In genomic region chr3:136331135-136331534, GRCm38 (mm10) we compare ENCODE assay signal across 16 mouse cellular contexts. TPM values are rescaled to one million over a fixed set of nuclear protein-coding genes. Genes with fewer than 3 reads are reported as not detected.
DNase-seq lines count a peak whose midpoint lies in the region; ATAC-seq and TF ChIP-seq lines count a peak whose summit lies in the region.
"Had no signal": no experiment of that assay in that cellular context is flagged by ENCODE, and none has a peak within 500 bp of the region (broad histone marks: within the 10 kb centered on the region; RNA-seq: fewer than 3 reads in every experiment).

No protein-coding gene starts in this region.

- H3K4me3 ChIP-seq in intestine, embryonic 16.5 days (ENCODE audit: low read length), result no peak overlapping the region
- H3K4me3 ChIP-seq in intestine, postnatal 0 days (ENCODE audit: low read depth, low read length), result no peak overlapping the region
- H3K4me3 ChIP-seq in liver, embryonic 15.5 days (replicated peaks), result no peak overlapping the region
- H3K4me3 ChIP-seq: erythroblast, embryonic 14.5 days; heart, embryonic 12.5 days; limb, embryonic 13.5 days; midbrain, embryonic 12.5 days; neural tube, embryonic 12.5 days had no signal

- no peak overlapping the region for H3K9ac ChIP-seq in intestine, embryonic 16.5 days (ENCODE audit: low read depth, low read length)
- no peak overlapping the region for H3K9ac ChIP-seq in intestine, postnatal 0 days (ENCODE audit: low read depth, low read length)
- H3K9ac ChIP-seq in liver, embryonic 15.5 days, result no peak overlapping the region
- H3K9ac ChIP-seq: heart, embryonic 12.5 days; limb, embryonic 13.5 days; midbrain, embryonic 12.5 days; neural tube, embryonic 12.5 days had no signal

- H3K4me2 ChIP-seq in intestine, embryonic 16.5 days (ENCODE audit: low read depth, low read length), result no peak overlapping the region
- H3K4me2 ChIP-seq in intestine, postnatal 0 days (replicated peaks; ENCODE audit: low read depth), result no peak overlapping the region
- H3K4me2 ChIP-seq in liver, embryonic 15.5 days, result no peak overlapping the region
- H3K4me2 ChIP-seq: heart, embryonic 12.5 days; limb, embryonic 13.5 days; midbrain, embryonic 12.5 days; neural tube, embryonic 12.5 days had no signal

- no peaks in the 10 kb centered on the region for H3K36me3 ChIP-seq in intestine, embryonic 16.5 days (ENCODE audit: control insufficient read depth, insufficient read depth, low read length)
- H3K36me3 ChIP-seq in intestine, postnatal 0 days (ENCODE audit: control insufficient read depth, insufficient read depth), result no peaks in the 10 kb centered on the region
- no peaks in the 10 kb centered on the region for H3K36me3 ChIP-seq in liver, embryonic 15.5 days (replicated peaks)
- H3K36me3 ChIP-seq: heart, embryonic 12.5 days; limb, embryonic 13.5 days; midbrain, embryonic 12.5 days; neural tube, embryonic 12.5 days had no signal

- no peak for TF ChIP-seq CTCF in intestine, postnatal 0 days (IDR thresholded peaks at IDR 0.05; ENCODE audit: low read depth)

- H3K4me1 ChIP-seq in intestine, embryonic 16.5 days (ENCODE audit: control insufficient read depth, insufficient read depth, low read length), result no peaks in the 10 kb centered on the region
- H3K4me1 ChIP-seq in intestine, postnatal 0 days (replicated peaks; ENCODE audit: control insufficient read depth, insufficient read depth, low read length), result no peaks in the 10 kb centered on the region
- no peaks in the 10 kb centered on the region for H3K4me1 ChIP-seq in liver, embryonic 15.5 days (replicated peaks)
- H3K4me1 ChIP-seq: heart, embryonic 12.5 days; limb, embryonic 13.5 days; midbrain, embryonic 12.5 days; neural tube, embryonic 12.5 days had no signal

- H3K27me3 ChIP-seq in intestine, embryonic 16.5 days (replicated peaks; ENCODE audit: control insufficient read depth, insufficient read depth, low read length), result no peaks in the 10 kb centered on the region
- H3K27me3 ChIP-seq in intestine, postnatal 0 days (replicated peaks; ENCODE audit: control insufficient read depth, insufficient read depth, low read length), result no peaks in the 10 kb centered on the region
- no peaks in the 10 kb centered on the region for H3K27me3 ChIP-seq in liver, embryonic 15.5 days
- H3K27me3 ChIP-seq: heart, embryonic 12.5 days; limb, embryonic 13.5 days had no signal

- ATAC-seq in intestine, embryonic 16.5 days, result 0 out of 2 replicates have a peak, but pooled peaks have one; percentile 33
- no peak for ATAC-seq in intestine, postnatal 0 days
- peak; percentile 98 for ATAC-seq in common myeloid progenitor, adult 5-6 weeks (replicated peaks; ENCODE audit: low read depth, poor library complexity, severe bottlenecking)
- peak; percentile 70 for ATAC-seq in liver, embryonic 15.5 days (ENCODE audit: insufficient read depth)
- peak; percentile 95 for ATAC-seq in monocyte, adult 5-6 weeks (replicated peaks; ENCODE audit: insufficient number of reproducible peaks, low FRiP score, low TSS enrichment, poor library complexity, severe bottlenecking)

- 61% methylated on average over 2 of the region's 2 CpGs for WGBS in intestine, embryonic 16.5 days
- 34% methylated on average over 2 of the region's 2 CpGs for WGBS in intestine, postnatal 0 days
- 15% methylated on average over 2 of the region's 2 CpGs for WGBS in liver, embryonic 15.5 days (ENCODE audit: insufficient replicate concordance)

- no peak overlapping the region for H3K27ac ChIP-seq in intestine, embryonic 16.5 days (ENCODE audit: low read length)
- no peak overlapping the region for H3K27ac ChIP-seq in intestine, postnatal 0 days (ENCODE audit: low read depth, low read length)
- H3K27ac ChIP-seq in liver, embryonic 15.5 days (replicated peaks), result no peak overlapping the region
- H3K27ac ChIP-seq: limb, embryonic 13.5 days; midbrain, embryonic 12.5 days; neural tube, embryonic 12.5 days had no signal

- DNase-seq in embryo, embryonic 10.5 days (ENCODE audit: low spot score), result no peak
- DNase-seq in right cerebral cortex, postnatal 36 days (ENCODE audit: low spot score in 2 of 2), result no peak
- no peak for DNase-seq in left cerebral cortex, adult 9 months (ENCODE audit: low spot score in 2 of 2)
- DNase-seq: adrenal gland, postnatal 14 days; embryo, embryonic 11 days; retina, postnatal 1 day had no signal

- H3K9me3 ChIP-seq in intestine, embryonic 16.5 days (ENCODE audit: control insufficient read depth, low read length), result no peaks in the 10 kb centered on the region
- H3K9me3 ChIP-seq in intestine, postnatal 0 days (ENCODE audit: control insufficient read depth), result no peaks in the 10 kb centered on the region
- H3K9me3 ChIP-seq in liver, embryonic 15.5 days (replicated peaks), result no peaks in the 10 kb centered on the region
- H3K9me3 ChIP-seq: heart, embryonic 12.5 days; limb, embryonic 13.5 days; midbrain, embryonic 12.5 days; neural tube, embryonic 12.5 days had no signal

RNA-seq across cellular contexts. Expression of gene Bank1, which starts 5.3 kb away (rescaled TPM):
- 1.8 and 1.9 TPM in 2 replicates for polyA plus RNA-seq in intestine, embryonic 16.5 days (2015; fragmentation: Nextera tagmentation; extraction: Ambion mirVana)
- 1.0 and 1.2 TPM in 2 replicates for polyA plus RNA-seq in intestine, postnatal 0 days (2015; fragmentation: Nextera tagmentation; extraction: Ambion mirVana)
- total RNA-seq in common myeloid progenitor, adult 5-6 weeks (2017), result 0.05 and 0.29 TPM in 2 replicates
- polyA plus RNA-seq in liver, embryonic 15.5 days (2015; fragmentation: Nextera tagmentation; extraction: Ambion mirVana), result 2.8 and 3.0 TPM in 2 replicates
- 69.1 to 96.7 TPM (median 92.7 TPM) in 3 replicates for total RNA-seq in monocyte, adult 5-6 weeks (2017)
